Mouse (Mus musculus) MEL-GATA-1-ER (cell line): Measurements from ENCODE around the gene Gm20458.

Experiments used
- DNase-seq: peaks from one replicate; pipeline ENCODE4 v3.0.0-alpha.2; 2012; ENCODE audit warnings: low read depth; ENCODE audit errors: extremely low read depth

The Gm20458 gene

DNA sequence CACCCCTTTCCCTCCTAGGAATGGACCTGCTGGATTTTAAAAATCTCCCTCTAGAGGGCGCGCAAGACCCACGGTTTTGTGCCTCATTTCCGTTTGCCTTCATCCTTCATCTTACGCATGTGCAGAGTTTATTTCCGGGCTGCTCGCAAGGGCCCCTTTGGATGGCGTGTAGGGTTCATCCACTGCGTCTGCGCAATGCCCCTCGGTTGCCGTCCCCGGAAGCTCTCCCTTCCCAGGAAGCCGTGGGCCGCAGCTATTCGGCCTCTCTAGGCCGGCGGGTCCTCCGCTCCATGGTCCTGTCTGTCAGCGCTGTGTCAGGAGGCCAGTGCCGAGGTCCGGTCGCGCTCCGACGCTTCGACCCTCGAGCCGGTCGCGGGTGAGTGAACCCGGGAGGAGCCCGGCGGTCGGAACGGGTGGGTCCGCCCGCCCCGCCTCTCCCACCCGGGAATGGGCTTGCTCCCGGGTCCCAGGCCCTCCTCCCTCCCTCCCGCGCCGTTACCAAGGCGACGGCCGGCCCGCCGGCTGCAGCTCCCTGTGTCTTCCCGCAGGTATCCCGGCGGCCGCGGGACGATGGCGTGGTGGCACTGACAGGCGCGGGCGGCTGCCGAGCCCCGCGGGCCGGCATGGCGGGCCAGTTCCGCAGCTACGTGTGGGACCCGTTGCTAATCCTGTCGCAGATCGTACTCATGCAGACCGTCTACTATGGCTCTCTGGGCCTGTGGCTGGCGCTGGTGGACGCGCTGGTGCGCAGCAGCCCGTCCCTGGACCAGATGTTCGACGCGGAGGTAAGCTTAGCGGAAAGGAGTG, at the start of gene Gm20458:
Gene Gm20458, plus strand, starts transcription at position 223 of the 807 bp plus-strand sequence.
- DNase-seq = peak; percentile 93

- DNase-seq = no peak
Observed at GRCm38 (mm10) chr2:164414167-164414566, 46.6 kb upstream of the Gm20458 start.

- no peak for DNase-seq
Observed at GRCm38 (mm10) chr2:164414581-164414980, 46.2 kb upstream of the Gm20458 start.

DNA sequence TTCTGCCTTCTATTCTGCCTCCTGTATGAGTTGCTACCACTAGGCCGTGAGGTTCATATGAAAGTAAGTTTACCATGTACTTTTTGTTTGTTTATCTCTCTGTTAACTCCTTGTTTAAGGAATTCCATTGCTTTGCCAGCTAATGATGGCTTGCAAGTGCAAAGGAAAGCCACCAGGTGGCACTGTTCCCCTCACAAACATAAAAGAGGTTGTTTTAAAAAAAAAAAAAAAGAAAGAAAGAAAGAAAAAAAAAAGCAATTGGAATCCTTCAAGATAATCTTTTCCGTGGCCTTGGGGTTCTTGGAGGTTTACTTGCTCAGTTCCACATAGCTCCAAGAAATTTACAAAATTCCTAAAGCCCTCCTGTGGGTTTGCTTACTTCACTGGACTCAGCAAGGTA, 43.6 kb upstream of the Gm20458 start:
- no peak for DNase-seq

GRCm38 (mm10) chr2:164418308-164418875, 42.4 kb upstream of the Gm20458 start:
- no peak for DNase-seq

DNA sequence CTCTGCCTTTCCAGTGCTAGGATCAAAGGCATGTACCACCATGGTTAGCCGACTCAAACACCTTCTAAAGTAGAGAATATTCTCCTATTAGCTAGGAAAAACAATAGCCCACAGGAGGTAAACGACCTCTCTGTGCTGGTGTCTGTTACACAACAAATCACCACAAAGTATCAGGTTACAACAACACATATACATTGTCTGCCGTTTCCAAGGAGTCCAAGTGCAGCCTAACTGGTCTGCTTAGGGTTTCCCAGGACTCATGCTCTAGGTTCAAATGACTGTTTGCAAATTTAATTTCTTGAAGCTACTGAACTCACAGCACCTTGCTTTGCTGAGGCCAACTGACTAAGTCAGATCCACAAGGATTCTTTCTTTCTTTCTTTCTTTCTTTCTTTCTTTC, 41.3 kb upstream of the Gm20458 start:
- DNase-seq = no peak

DNA sequence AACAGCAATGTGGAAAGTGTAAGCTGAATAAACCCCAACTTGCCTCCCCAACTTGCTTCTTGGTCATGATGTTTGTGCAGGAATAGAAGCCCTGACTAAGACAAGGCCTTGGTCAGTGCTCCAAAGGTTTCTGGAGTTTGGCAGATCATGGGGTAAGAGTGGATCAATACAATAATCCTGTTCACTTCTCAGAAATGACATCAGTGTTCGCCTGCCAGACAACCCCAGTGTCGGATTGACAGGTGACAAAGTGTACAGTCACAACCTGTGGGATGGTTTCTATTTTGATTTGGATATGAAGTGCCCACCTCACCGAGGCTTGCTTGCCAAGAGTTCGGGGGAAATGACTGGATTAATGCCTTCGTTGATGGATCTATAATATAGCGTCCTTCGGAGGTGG, 39.5 kb upstream of the Gm20458 start:
- no peak for DNase-seq

DNA sequence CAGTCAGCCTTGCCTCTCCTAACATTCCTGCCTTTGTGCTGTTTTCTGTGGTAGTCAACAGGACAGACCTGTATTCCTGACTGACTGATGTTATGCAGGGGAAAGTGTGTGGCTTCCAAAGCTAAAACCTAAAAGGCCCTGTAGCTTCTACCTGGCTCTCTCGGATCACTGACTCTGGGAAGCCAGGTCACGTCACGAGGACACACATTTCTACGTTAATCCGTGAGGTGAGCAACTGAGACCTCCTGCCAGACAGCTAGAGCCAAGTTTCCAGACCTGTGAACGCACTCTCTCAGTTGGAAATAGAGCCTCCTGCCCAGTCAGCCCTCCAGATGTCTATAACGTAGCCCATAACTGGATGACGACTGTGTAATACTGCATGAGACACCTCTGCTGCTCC, 38.8 kb upstream of the Gm20458 start:
- no peak for DNase-seq

GRCm38 (mm10) chr2:164422675-164423393, 37.9 kb upstream of the Gm20458 start:
- DNase-seq = no peak

- no peak for DNase-seq
Observed at GRCm38 (mm10) chr2:164423464-164423863, 37.3 kb upstream of the Gm20458 start.

GRCm38 (mm10) chr2:164424406-164424805, 36.4 kb upstream of the Gm20458 start:
- no peak for DNase-seq

- DNase-seq = no peak
Observed at GRCm38 (mm10) chr2:164425401-164425800, 35.4 kb upstream of the Gm20458 start.

GRCm38 (mm10) chr2:164426121-164426520, 34.6 kb upstream of the Gm20458 start:
- DNase-seq = no peak

DNA sequence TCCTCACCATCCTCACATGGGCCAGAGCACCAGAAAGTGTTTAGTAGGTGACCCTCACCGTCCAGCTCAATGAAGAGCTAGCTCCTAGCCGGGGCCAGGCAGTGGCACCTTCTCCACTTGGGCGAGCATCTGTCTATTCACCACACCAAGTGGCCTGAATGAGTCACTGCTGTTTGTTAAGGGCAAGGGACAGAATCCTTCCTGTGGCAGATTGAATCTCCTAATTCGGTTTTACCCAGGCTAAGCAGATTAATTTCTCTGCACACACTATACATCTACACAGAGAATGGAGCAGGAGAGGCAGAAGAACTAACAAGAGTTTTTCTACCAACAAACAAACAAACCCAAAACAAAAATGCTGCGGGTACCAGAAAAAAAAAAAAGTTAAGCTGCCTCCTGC, 33.8 kb upstream of the Gm20458 start:
- no peak for DNase-seq

GRCm38 (mm10) chr2:164428451-164428850, 32.3 kb upstream of the Gm20458 start:
- DNase-seq = no peak

GRCm38 (mm10) chr2:164429881-164430615, 30.7 kb upstream of the Gm20458 start:
- no peak for DNase-seq

- DNase-seq = no peak
Observed at GRCm38 (mm10) chr2:164430697-164431096, 30.1 kb upstream of the Gm20458 start.

DNA sequence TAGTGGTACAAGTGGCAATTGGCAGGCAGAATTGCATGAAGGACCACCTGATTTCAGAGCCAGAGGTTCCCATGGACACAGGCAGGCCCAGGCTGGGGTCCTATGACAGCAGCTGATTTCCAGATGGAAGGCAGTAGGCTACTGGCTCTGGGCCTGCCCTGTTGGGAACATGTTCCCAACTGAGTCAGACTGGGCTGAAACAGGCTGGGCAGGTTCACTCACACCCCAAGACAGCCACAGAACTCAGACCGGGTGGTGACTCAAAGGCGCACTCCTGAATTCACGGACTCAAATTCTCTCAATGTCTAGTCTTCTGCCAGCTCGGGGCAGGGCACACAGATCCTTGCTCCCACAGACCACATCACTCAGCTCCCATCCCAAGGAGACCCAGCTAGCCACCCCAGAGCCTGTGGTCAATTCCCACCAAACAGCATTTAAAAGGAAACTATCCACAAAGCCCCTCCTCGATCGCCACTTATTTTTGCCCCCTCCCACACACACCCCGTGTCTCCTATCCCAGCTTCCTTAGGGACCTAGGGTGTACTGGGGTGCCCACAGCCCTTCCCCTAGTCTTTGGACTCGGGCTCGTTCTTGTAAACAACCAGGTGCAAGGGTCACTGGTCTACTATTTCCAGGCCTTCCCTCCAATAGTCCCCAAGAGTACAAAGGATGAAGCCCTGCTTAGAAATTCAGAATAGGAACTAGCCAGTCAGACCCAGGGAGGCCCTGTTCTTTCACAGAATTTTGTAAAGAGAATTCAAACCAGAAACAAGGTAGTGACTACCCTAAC, 28.9 kb upstream of the Gm20458 start:
- DNase-seq = no peak

- DNase-seq = no peak
Observed at GRCm38 (mm10) chr2:164432541-164433191, 28.1 kb upstream of the Gm20458 start.

DNA sequence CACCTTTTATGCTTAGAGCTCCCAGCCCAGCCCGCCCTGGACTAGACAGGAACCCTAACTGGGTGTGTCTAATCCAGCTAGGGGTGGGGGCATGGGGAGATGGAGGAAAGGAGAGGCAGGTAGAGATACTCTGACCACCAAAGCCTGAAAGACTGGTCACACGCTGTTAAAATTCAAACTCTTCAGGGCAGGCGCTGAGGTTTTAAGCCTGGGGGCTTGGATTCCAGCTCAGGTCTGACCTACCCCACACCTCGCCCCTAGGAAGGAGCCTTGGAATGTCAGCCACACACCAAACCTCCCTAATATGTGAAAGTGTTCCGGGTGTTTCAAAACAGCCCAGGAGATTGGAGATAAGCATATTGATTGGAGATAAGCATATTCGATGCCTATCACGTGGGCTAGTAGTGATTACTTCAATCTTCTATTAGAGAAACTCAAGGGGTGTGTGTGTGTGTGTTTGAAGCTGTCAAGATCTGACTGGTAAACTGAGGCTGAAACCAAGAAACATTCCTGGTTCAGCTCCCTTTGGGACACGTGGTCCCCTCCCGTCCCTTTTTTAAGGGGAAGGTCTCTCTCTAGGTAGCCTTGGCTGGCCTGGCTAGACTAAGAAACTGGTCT, 27.4 kb upstream of the Gm20458 start:
- DNase-seq = no peak
